14 mouse cellular contexts compared by ENCODE assay signal in genomic region chr16:49939376-49939775, GRCm38 (mm10).
"Had no signal": no experiment of that assay in that cellular context is flagged by ENCODE, and none has a peak within 500 bp of the region (broad histone marks: within the 10 kb centered on the region; RNA-seq: fewer than 3 reads in every experiment).

No protein-coding gene starts in this region.

- H3K4me3 ChIP-seq: midbrain, embryonic 10.5 days; midbrain, embryonic 12.5 days; neural tube, embryonic 12.5 days; stomach, embryonic 15.5 days had no signal

- DNase-seq: lung, adult 18-20 months; lung, embryonic 14.5 days; lung, postnatal 10 days; lung, postnatal 4 days; midbrain, embryonic 14.5 days; right cerebral cortex, postnatal 14 days; thymus, adult 2 months; thymus, postnatal 14 days; thymus, postnatal 36 days had no signal

- H3K9me3 ChIP-seq: midbrain, embryonic 10.5 days; midbrain, embryonic 12.5 days; neural tube, embryonic 12.5 days; stomach, embryonic 15.5 days had no signal

- H3K4me1 ChIP-seq: stomach, embryonic 15.5 days had no signal

- H3K9ac ChIP-seq: lung, embryonic 14.5 days; midbrain, embryonic 12.5 days; neural tube, embryonic 12.5 days; stomach, embryonic 15.5 days had no signal

- H3K27me3 ChIP-seq: midbrain, embryonic 12.5 days; neural tube, embryonic 12.5 days; stomach, embryonic 15.5 days had no signal

- H3K36me3 ChIP-seq: midbrain, embryonic 10.5 days; midbrain, embryonic 12.5 days; neural tube, embryonic 12.5 days; stomach, embryonic 15.5 days had no signal

- H3K4me2 ChIP-seq: lung, embryonic 14.5 days; midbrain, embryonic 12.5 days; neural tube, embryonic 12.5 days; stomach, embryonic 15.5 days had no signal

- H3K27ac ChIP-seq: midbrain, embryonic 10.5 days; midbrain, embryonic 12.5 days; neural tube, embryonic 12.5 days; stomach, embryonic 15.5 days; stomach, postnatal 0 days had no signal
